In genomic region chr10:95879983-95880934, GRCm38 (mm10) we compare ENCODE assay signal across 13 mouse cellular contexts. TPM values are rescaled to one million over a fixed set of nuclear protein-coding genes. Genes with fewer than 3 reads are reported as not detected.
A peak's percentile ranks its signal among the peaks of the same experiment; 100 is the strongest.
DNase-seq lines count a peak whose midpoint lies in the region; ATAC-seq and TF ChIP-seq lines count a peak whose summit lies in the region.
"Had no signal": no experiment of that assay in that cellular context is flagged by ENCODE, and none has a peak within 500 bp of the region (broad histone marks: within the 10 kb centered on the region; RNA-seq: fewer than 3 reads in every experiment).

No protein-coding gene starts in this region.

- TF ChIP-seq CTCF in kidney, postnatal 0 days (IDR thresholded peaks at IDR 0.05; ENCODE audit: low read depth), result no peak
- no peak for TF ChIP-seq CTCF in forebrain, postnatal 0 days (IDR thresholded peaks at IDR 0.05; ENCODE audit: low read depth)

- peak; percentile 31 for DNase-seq in kidney, postnatal 0 days (ENCODE audit: low spot score)
- no peak for DNase-seq in kidney, adult 8-10 months
- no peak for DNase-seq in forebrain, postnatal 0 days
- DNase-seq in hindbrain, embryonic 10.5 days (ENCODE audit: low spot score), result no peak
- DNase-seq: adrenal gland, postnatal 36 days had no signal

- H3K36me3 ChIP-seq in kidney, postnatal 0 days (ENCODE audit: insufficient read depth, low read length), result no peaks in the 10 kb centered on the region
- H3K36me3 ChIP-seq in forebrain, postnatal 0 days (ENCODE audit: insufficient read depth), result no peaks in the 10 kb centered on the region
- no peaks in the 10 kb centered on the region for H3K36me3 ChIP-seq in forebrain, embryonic 15.5 days
- no peaks in the 10 kb centered on the region for H3K36me3 ChIP-seq in hindbrain, embryonic 10.5 days
- H3K36me3 ChIP-seq: heart, embryonic 15.5 days had no signal

- H3K9ac ChIP-seq in kidney, postnatal 0 days (ENCODE audit: low read depth, low read length), result no peak overlapping the region
- H3K9ac ChIP-seq in forebrain, postnatal 0 days, result no peak overlapping the region
- no peak overlapping the region for H3K9ac ChIP-seq in forebrain, embryonic 15.5 days (replicated peaks)
- H3K9ac ChIP-seq: heart, embryonic 15.5 days had no signal

- H3K9me3 ChIP-seq in kidney, postnatal 0 days (replicated peaks; ENCODE audit: low read length), result no peaks in the 10 kb centered on the region
- H3K9me3 ChIP-seq in forebrain, postnatal 0 days (ENCODE audit: low read length), result no peaks in the 10 kb centered on the region
- no peaks in the 10 kb centered on the region for H3K9me3 ChIP-seq in forebrain, embryonic 15.5 days
- no peaks in the 10 kb centered on the region for H3K9me3 ChIP-seq in hindbrain, embryonic 10.5 days
- H3K9me3 ChIP-seq: heart, embryonic 15.5 days had no signal

- H3K27me3 ChIP-seq in kidney, postnatal 0 days (ENCODE audit: insufficient read depth, low read length), result no peaks in the 10 kb centered on the region
- H3K27me3 ChIP-seq in forebrain, postnatal 0 days (ENCODE audit: insufficient read depth, low read length), result no peaks in the 10 kb centered on the region
- no peaks in the 10 kb centered on the region for H3K27me3 ChIP-seq in forebrain, embryonic 15.5 days
- no peaks in the 10 kb centered on the region for H3K27me3 ChIP-seq in hindbrain, embryonic 10.5 days (ENCODE audit: insufficient read depth, poor library complexity, severe bottlenecking)
- H3K27me3 ChIP-seq: heart, embryonic 15.5 days had no signal

- no peak overlapping the region for H3K27ac ChIP-seq in kidney, postnatal 0 days
- no peak overlapping the region for H3K27ac ChIP-seq in forebrain, postnatal 0 days (ENCODE audit: low read depth, low read length)
- H3K27ac ChIP-seq in forebrain, embryonic 15.5 days (replicated peaks), result no peak overlapping the region
- H3K27ac ChIP-seq in hindbrain, embryonic 10.5 days, result no peak overlapping the region
- H3K27ac ChIP-seq: heart, embryonic 15.5 days had no signal

- WGBS in kidney, postnatal 0 days, result 72% methylated on average over 17 of the region's 17 CpGs
- WGBS in forebrain, postnatal 0 days, result 86% methylated on average over 17 of the region's 17 CpGs
- 87% methylated on average over 17 of the region's 17 CpGs for WGBS in forebrain, embryonic 15.5 days
- WGBS in hindbrain, embryonic 10.5 days, result 87% methylated on average over 17 of the region's 17 CpGs

- H3K4me3 ChIP-seq in kidney, postnatal 0 days (replicated peaks; ENCODE audit: low read depth, low read length), result no peak overlapping the region
- H3K4me3 ChIP-seq in forebrain, postnatal 0 days (ENCODE audit: low read depth, low read length), result no peak overlapping the region
- no peak overlapping the region for H3K4me3 ChIP-seq in forebrain, embryonic 15.5 days
- H3K4me3 ChIP-seq in hindbrain, embryonic 10.5 days, result no peak overlapping the region
- H3K4me3 ChIP-seq: heart, embryonic 15.5 days; megakaryocyte, embryonic 14.5 days had no signal

- no peak for ATAC-seq in kidney, postnatal 0 days (replicated peaks; ENCODE audit: low FRiP score, low read depth)
- peak; percentile 94 for ATAC-seq in CD4-positive, CD25-positive, alpha-beta regulatory T cell, adult 4 months
- ATAC-seq in granulocyte monocyte progenitor cell, adult 5-6 weeks (replicated peaks; ENCODE audit: poor library complexity, severe bottlenecking), result peak; percentile 97
- ATAC-seq in megakaryocyte progenitor cell, adult 5-6 weeks (replicated peaks; ENCODE audit: poor library complexity), result peak; percentile 93
- no peak for ATAC-seq in forebrain, postnatal 0 days
- no peak for ATAC-seq in forebrain, embryonic 15.5 days (replicated peaks)

- H3K4me2 ChIP-seq in kidney, postnatal 0 days (ENCODE audit: low read length), result no peak overlapping the region
- no peak overlapping the region for H3K4me2 ChIP-seq in forebrain, postnatal 0 days (ENCODE audit: low read depth)
- no peak overlapping the region for H3K4me2 ChIP-seq in forebrain, embryonic 15.5 days (replicated peaks)
- H3K4me2 ChIP-seq: heart, embryonic 15.5 days had no signal

- no peaks in the 10 kb centered on the region for H3K4me1 ChIP-seq in kidney, postnatal 0 days (replicated peaks; ENCODE audit: insufficient read depth, low read length)
- no peaks in the 10 kb centered on the region for H3K4me1 ChIP-seq in forebrain, postnatal 0 days (ENCODE audit: insufficient read depth)
- H3K4me1 ChIP-seq in forebrain, embryonic 15.5 days, result no peaks in the 10 kb centered on the region
- H3K4me1 ChIP-seq in hindbrain, embryonic 10.5 days (replicated peaks), result peaks cover 8% of the 10 kb centered on the region; the same call in 1 of the 2 replicates
- H3K4me1 ChIP-seq: heart, embryonic 15.5 days had no signal

RNA-seq across cellular contexts. Expression of gene Gm33543, which starts 37.5 kb away (rescaled TPM):
- polyA plus RNA-seq in kidney, postnatal 0 days (2015; fragmentation: Nextera tagmentation; extraction: Ambion mirVana), result 0.62 and 0.91 TPM in 2 replicates
- not detected for polyA plus RNA-seq in CD4-positive, CD25-positive, alpha-beta regulatory T cell, adult 4 months (2017; shearing (Covaris generic))
- not detected in 2 replicates for total RNA-seq in granulocyte monocyte progenitor cell, adult 5-6 weeks (2014; fragmentation: Nextera tagmentation)
- total RNA-seq in granulocyte monocyte progenitor cell, adult 5-6 weeks (2017), result not detected in 2 replicates
- not detected in 2 replicates for total RNA-seq in megakaryocyte progenitor cell, adult 5-6 weeks (2015)
- total RNA-seq in megakaryocyte progenitor cell, adult 5-6 weeks (2017), result not detected in 2 replicates
- not detected in 2 replicates for total RNA-seq in forebrain, postnatal 0 days (2014; rRNA removed)
- polyA plus RNA-seq in forebrain, postnatal 0 days (2015; fragmentation: Nextera tagmentation; extraction: Ambion mirVana), result not detected in 2 replicates
- not detected in 2 replicates for polyA plus RNA-seq in forebrain, embryonic 15.5 days (2015; fragmentation: Nextera tagmentation; extraction: Ambion mirVana)
- not detected in 2 replicates for polyA plus RNA-seq in hindbrain, embryonic 10.5 days (2016; fragmentation: Nextera tagmentation; extraction: Ambion mirVana)
- total RNA-seq: adrenal gland, postnatal 36 days had no signal
- polyA plus RNA-seq: heart, embryonic 15.5 days; kidney, embryonic 14.5 days; neural tube, embryonic 14.5 days had no signal

Comparison
In these comparisons a context has a peak if more than half of its experiments do, and no peak if none do; other contexts are left out.
1. ATAC-seq: peak in CD4-positive, CD25-positive, alpha-beta regulatory T cell, adult 4 months (single experiment), granulocyte monocyte progenitor cell, adult 5-6 weeks (single experiment) and megakaryocyte progenitor cell, adult 5-6 weeks (single experiment); none in kidney, postnatal 0 days (single experiment), forebrain, postnatal 0 days (single experiment) and forebrain, embryonic 15.5 days (single experiment).